Mouse (Mus musculus) lung, postnatal 0 days (tissue): ENCODE measurements around the gene Galk2.

Experiments
- CTCF ChIP-seq: IDR thresholded peaks from 2 replicates; pipeline ENCODE4 v1.5.1; 2016; ENCODE audit warnings: antibody characterized with exemption, mild to moderate bottlenecking
- EP300 ChIP-seq: IDR thresholded peaks from 2 replicates; pipeline ENCODE4 v1.6.1; 2016; ENCODE audit warnings: antibody characterized with exemption, mild to moderate bottlenecking, control low read depth

GRCm38 (mm10) chr2:125906407-125907066, 47.6 kb downstream of the Galk2 start:
- TF ChIP-seq EP300 (no peak), CTCF (no peak)
